Mouse (Mus musculus) frontal cortex, adult 2 months (tissue): ENCODE results near the gene Msh4. TPM values are rescaled to one million over a fixed set of nuclear protein-coding genes. Genes with fewer than 3 reads are reported as not detected.

ENCODE experiments used
- DNase-seq, 2 experiments: peaks; one replicate each; pipeline ENCODE4 v3.0.0; 2022; ENCODE audit warnings: low spot score in 1 of 2; ENCODE audit errors: extremely low spot score in 1 of 2
- polyA plus RNA-seq: library from polyadenylated mRNA; depleted of rRNA; stranded (reverse); fragments of >200 nt; gene quantifications from 2 replicates; pipeline ENCODE4 v1.2.3, GENCODE M21; 2012; rRNA removed

Gene Msh4
- polyA plus RNA-seq, 1 experiment, result 0.04 TPM

GRCm38 (mm10) chr3:153818723-153819122, 87.2 kb downstream of the Msh4 start:
- no peak for DNase-seq

GRCm38 (mm10) chr3:153817376-153817890, 88.5 kb downstream of the Msh4 start:
- no peak for DNase-seq

GRCm38 (mm10) chr3:153814026-153814425, 91.9 kb downstream of the Msh4 start:
- no peak for DNase-seq

GRCm38 (mm10) chr3:153808406-153808805, 97.5 kb downstream of the Msh4 start:
- DNase-seq, result no peak

- no peak for DNase-seq
Observed at GRCm38 (mm10) chr3:153807444-153808149, 98.3 kb downstream of the Msh4 start.

Other genes starting within 250 kb of the Msh4 start
- gene St6galnac3, start 181.0 kb downstream of the Msh4 start, polyA plus RNA-seq, result 13.5 and 14.5 TPM in 2 replicates
- not detected in 2 replicates for gene Asb17, start 61.9 kb downstream of the Msh4 start, polyA plus RNA-seq
- gene Rabggtb, start 6.9 kb upstream of the Msh4 start, polyA plus RNA-seq, result 66.9 and 73.9 TPM in 2 replicates
- 81.7 and 90.0 TPM in 2 replicates for gene Acadm, start 38.5 kb upstream of the Msh4 start, polyA plus RNA-seq
- 6.6 and 8.3 TPM in 2 replicates for gene Slc44a5, start 67.3 kb upstream of the Msh4 start, polyA plus RNA-seq